Mouse (Mus musculus) cerebellum, adult 9-11 months (tissue): ENCODE measurements around the gene Cited2.
A peak's percentile ranks its signal among the peaks of the same experiment; 100 is the strongest.

Experiments
- DNase-seq: peaks from one replicate; pipeline ENCODE4 v3.0.0; 2022

Cited2 gene

GRCm38 (mm10) chr10:17722653-17723410 lies at the start of gene Cited2:
Cited2 (plus strand) TSS chr10:17723218.
- DNase-seq = peak; percentile 97

- no peak for DNase-seq
These were observed 48.6 kb upstream of the Cited2 start for GRCm38 (mm10) chr10:17674454-17674853.

GRCm38 (mm10) chr10:17674869-17675268 lies 48.1 kb upstream of the Cited2 start:
- no peak for DNase-seq

GRCm38 (mm10) chr10:17676464-17676863 lies 46.6 kb upstream of the Cited2 start:
- DNase-seq = no peak

- no peak for DNase-seq
These were observed 45.7 kb upstream of the Cited2 start for GRCm38 (mm10) chr10:17677308-17677707.

GRCm38 (mm10) chr10:17680432-17681382 lies 42.3 kb upstream of the Cited2 start:
- DNase-seq = no peak

GRCm38 (mm10) chr10:17681386-17681785 lies 41.6 kb upstream of the Cited2 start:
- DNase-seq = no peak

- DNase-seq = no peak
These were observed 39.1 kb upstream of the Cited2 start for GRCm38 (mm10) chr10:17683852-17684428.

- no peak for DNase-seq
These were observed 33.2 kb upstream of the Cited2 start for GRCm38 (mm10) chr10:17689806-17690205.

GRCm38 (mm10) chr10:17691709-17692108 lies 31.3 kb upstream of the Cited2 start:
- DNase-seq = no peak

- no peak for DNase-seq
These were observed 27.2 kb upstream of the Cited2 start for GRCm38 (mm10) chr10:17695801-17696200.

GRCm38 (mm10) chr10:17697376-17698265 lies 25.4 kb upstream of the Cited2 start:
- DNase-seq = no peak

- DNase-seq = no peak
These were observed 17.5 kb upstream of the Cited2 start for GRCm38 (mm10) chr10:17705466-17705973.

GRCm38 (mm10) chr10:17710753-17711152 lies 12.3 kb upstream of the Cited2 start:
- DNase-seq = no peak

GRCm38 (mm10) chr10:17719009-17719570 lies 3.9 kb upstream of the Cited2 start:
- DNase-seq = no peak

GRCm38 (mm10) chr10:17719646-17720045 lies 3.4 kb upstream of the Cited2 start:
- DNase-seq = no peak

- no peak for DNase-seq
These were observed 2.0 kb upstream of the Cited2 start for GRCm38 (mm10) chr10:17720891-17721601.

- DNase-seq = no peak
These were observed 1.4 kb upstream of the Cited2 start for GRCm38 (mm10) chr10:17721602-17722121.

- peak; percentile 97 for DNase-seq
These were observed 860 bp upstream of the Cited2 start for GRCm38 (mm10) chr10:17722158-17722557.

- DNase-seq = no peak
These were observed 413 bp downstream of the Cited2 start for GRCm38 (mm10) chr10:17723421-17723841.
